Mouse (Mus musculus): ENCODE results near the gene Upp2. TPM values are rescaled to one million over a fixed set of nuclear protein-coding genes. Genes with fewer than 3 reads are reported as not detected.
A peak's percentile ranks its signal among the peaks of the same experiment; 100 is the strongest.

Gene Upp2
- polyA plus RNA-seq, 1 experiment from 2014 or later: 8.2 TPM

GRCm38 (mm10) chr2:58595350-58595749, 28.3 kb downstream of the Upp2 start:
- WGBS: 36% methylated on average over 9 of the region's 9 CpGs

GRCm38 (mm10) chr2:58596774-58597342, 29.8 kb downstream of the Upp2 start:
- 60% methylated on average over 17 of the region's 17 CpGs for WGBS
- H3K9me3 ChIP-seq: no peaks in the 10 kb centered on the region
- no peak overlapping the region for H3K4me3 ChIP-seq
- no peaks in the 10 kb centered on the region for H3K36me3 ChIP-seq
- no peaks in the 10 kb centered on the region for H3K27me3 ChIP-seq
- H3K27ac ChIP-seq: peak overlapping the region; percentile 57
- no peak overlapping the region for H3K9ac ChIP-seq
- no peak overlapping the region for H3K4me2 ChIP-seq
- ATAC-seq (ENCODE audit: insufficient number of reproducible peaks, low FRiP score, low TSS enrichment, low read depth): no peak
- peaks cover 25% of the 10 kb centered on the region for H3K4me1 ChIP-seq

More at GRCm38 (mm10) chr2:58595350-58595749, 28.3 kb downstream of the Upp2 start:
- no peak for ATAC-seq (ENCODE audit: insufficient number of reproducible peaks, low FRiP score, low TSS enrichment, low read depth)
- Histone ChIP-seq H3K4me1 (peaks cover 25% of the 10 kb centered on the region), H3K27ac (0 out of 2 replicates have a peak overlapping the region, but pooled peaks have one; percentile 1), H3K27me3 (no peaks in the 10 kb centered on the region), H3K4me3 (no peak overlapping the region), H3K9ac (no peak overlapping the region), H3K4me2 (no peak overlapping the region), H3K36me3 (no peaks in the 10 kb centered on the region), H3K9me3 (no peaks in the 10 kb centered on the region)

GRCm38 (mm10) chr2:58597556-58597955, 30.5 kb downstream of the Upp2 start:
- Histone ChIP-seq H3K4me1 (peaks cover 25% of the 10 kb centered on the region), H3K4me3 (no peak overlapping the region), H3K27me3 (no peaks in the 10 kb centered on the region), H3K9ac (no peak overlapping the region), H3K9me3 (no peaks in the 10 kb centered on the region), H3K4me2 (no peak overlapping the region), H3K27ac (no peak overlapping the region), H3K36me3 (no peaks in the 10 kb centered on the region)
- no peak for ATAC-seq (ENCODE audit: insufficient number of reproducible peaks, low FRiP score, low TSS enrichment, low read depth)
- 98% methylated on average over 3 of the region's 3 CpGs for WGBS

DNA sequence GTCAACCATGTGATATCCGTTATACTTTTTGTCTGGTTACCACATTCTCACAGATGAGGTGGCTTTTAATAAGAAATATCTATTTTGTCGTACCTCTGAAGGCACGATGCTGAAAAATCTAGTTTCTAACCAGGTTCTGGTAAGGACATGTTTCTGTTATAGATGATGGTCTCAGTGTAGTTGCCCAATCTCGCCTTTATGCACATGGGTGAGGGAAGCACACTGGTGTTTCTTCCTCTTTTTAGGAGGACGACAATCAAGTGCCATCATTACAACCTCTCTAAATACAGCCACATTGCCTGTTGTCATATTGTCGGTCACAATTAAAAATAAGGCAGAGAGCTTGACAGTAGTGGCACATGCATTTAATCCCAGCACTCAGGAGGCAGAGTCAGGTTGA, 32.5 kb downstream of the Upp2 start:
- Histone ChIP-seq H3K4me2 (no peak overlapping the region), H3K4me1 (peaks cover 21% of the 10 kb centered on the region), H3K9ac (no peak overlapping the region), H3K27me3 (no peaks in the 10 kb centered on the region), H3K9me3 (no peaks in the 10 kb centered on the region), H3K27ac (no peak overlapping the region), H3K4me3 (no peak overlapping the region), H3K36me3 (no peaks in the 10 kb centered on the region)
- WGBS: 95% methylated on average over 6 of the region's 6 CpGs
- no peak for ATAC-seq (ENCODE audit: insufficient number of reproducible peaks, low FRiP score, low TSS enrichment, low read depth)

DNA sequence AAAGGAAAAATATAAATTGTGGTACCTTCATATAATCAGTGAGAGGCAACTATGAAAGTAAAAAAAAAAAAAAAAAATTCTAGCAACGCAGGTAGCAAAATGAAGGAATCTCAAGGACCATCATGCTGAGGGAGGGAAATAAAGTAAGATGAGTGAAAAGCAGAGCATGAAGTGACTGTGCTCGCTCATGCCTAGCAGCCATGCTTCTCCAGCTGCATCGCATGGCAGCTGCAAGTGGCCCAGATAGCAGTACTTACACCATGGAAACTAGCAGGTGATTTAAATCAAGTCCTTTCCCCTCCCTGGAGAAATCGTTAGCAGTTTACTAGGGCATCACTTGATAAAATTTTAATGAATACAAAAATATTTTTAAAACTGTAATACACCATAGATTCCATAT, 34.3 kb downstream of the Upp2 start:
- Histone ChIP-seq H3K4me1 (peaks cover 10% of the 10 kb centered on the region), H3K9ac (no peak overlapping the region), H3K36me3 (no peaks in the 10 kb centered on the region), H3K27me3 (no peaks in the 10 kb centered on the region), H3K4me2 (no peak overlapping the region), H3K27ac (no peak overlapping the region), H3K4me3 (no peak overlapping the region), H3K9me3 (no peaks in the 10 kb centered on the region)
- 72% methylated on average over 4 of the region's 4 CpGs for WGBS
- ATAC-seq (ENCODE audit: insufficient number of reproducible peaks, low FRiP score, low TSS enrichment, low read depth): no peak

- Histone ChIP-seq H3K36me3 (no peaks in the 10 kb centered on the region), H3K4me3 (no peak overlapping the region), H3K9me3 (no peaks in the 10 kb centered on the region), H3K4me2 (no peak overlapping the region), H3K9ac (no peak overlapping the region), H3K4me1 (no peaks in the 10 kb centered on the region), H3K27me3 (no peaks in the 10 kb centered on the region), H3K27ac (no peak overlapping the region)
- ATAC-seq (ENCODE audit: insufficient number of reproducible peaks, low FRiP score, low TSS enrichment, low read depth): no peak
- 83% methylated on average over 3 of the region's 3 CpGs for whole genome bisulfite sequencing
Observed at GRCm38 (mm10) chr2:58603379-58603778, 36.3 kb downstream of the Upp2 start.

DNA sequence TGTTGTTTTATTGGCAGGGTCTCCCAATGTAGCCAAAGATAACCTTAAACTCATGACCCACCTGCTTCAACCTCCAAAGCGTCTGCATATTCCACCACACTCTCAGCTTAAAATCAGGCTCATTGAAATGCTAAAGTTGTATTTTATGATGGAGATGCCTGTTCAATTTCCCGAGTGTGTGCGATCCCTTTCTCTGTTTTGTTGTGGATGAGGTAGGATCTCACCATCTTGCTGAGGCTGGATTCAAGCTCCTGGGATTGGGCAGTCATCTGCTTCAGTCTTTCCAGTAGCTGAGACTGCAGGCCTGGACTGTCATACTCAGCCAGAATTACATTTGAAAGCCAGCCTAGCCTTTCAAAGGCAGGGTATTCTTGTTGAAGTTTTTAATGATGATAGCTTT, 37.7 kb downstream of the Upp2 start:
- no peak overlapping the region for H3K27ac ChIP-seq
- 96% methylated on average over 3 of the region's 3 CpGs for WGBS
- no peaks in the 10 kb centered on the region for H3K36me3 ChIP-seq
- no peaks in the 10 kb centered on the region for H3K27me3 ChIP-seq
- H3K9ac ChIP-seq: no peak overlapping the region
- H3K9me3 ChIP-seq: no peaks in the 10 kb centered on the region
- no peak for ATAC-seq (ENCODE audit: insufficient number of reproducible peaks, low FRiP score, low TSS enrichment, low read depth)
- H3K4me1 ChIP-seq: no peaks in the 10 kb centered on the region
- H3K4me3 ChIP-seq: no peak overlapping the region
- H3K4me2 ChIP-seq: no peak overlapping the region

DNA sequence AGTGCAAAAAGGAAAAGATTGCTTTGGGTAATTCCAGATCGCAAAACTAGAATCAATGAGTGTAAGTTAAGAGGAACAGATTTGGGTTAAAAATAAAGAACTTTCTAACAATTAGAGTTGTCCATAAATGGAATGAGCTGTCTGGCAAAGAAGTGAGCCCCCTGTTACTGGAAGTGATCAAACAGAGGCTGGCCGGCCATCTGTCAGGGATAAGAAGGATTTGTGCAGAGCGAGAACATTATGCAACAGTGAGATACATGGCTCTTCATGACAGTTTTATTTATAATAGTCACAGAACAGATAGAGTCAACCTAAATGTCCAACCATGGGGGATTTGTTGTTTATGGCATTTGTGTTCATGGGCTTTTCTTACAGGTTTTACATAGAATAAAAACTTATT, 46.6 kb downstream of the Upp2 start:
- ATAC-seq (ENCODE audit: insufficient number of reproducible peaks, low FRiP score, low TSS enrichment, low read depth): no peak
- Histone ChIP-seq H3K27me3 (no peaks in the 10 kb centered on the region), H3K27ac (no peak overlapping the region), H3K4me2 (no peak overlapping the region), H3K4me1 (no peaks in the 10 kb centered on the region), H3K4me3 (no peak overlapping the region), H3K9me3 (no peaks in the 10 kb centered on the region), H3K9ac (no peak overlapping the region), H3K36me3 (no peaks in the 10 kb centered on the region)
- 71% methylated on average over 3 of the region's 3 CpGs for WGBS

- H3K36me3 ChIP-seq: no peaks in the 10 kb centered on the region
- no peaks in the 10 kb centered on the region for H3K4me1 ChIP-seq
- 94% methylated on average over 8 of the region's 8 CpGs for WGBS
- H3K9me3 ChIP-seq: no peaks in the 10 kb centered on the region
- H3K27me3 ChIP-seq: no peaks in the 10 kb centered on the region
- H3K9ac ChIP-seq: no peak overlapping the region
- no peak overlapping the region for H3K4me3 ChIP-seq
- ATAC-seq (ENCODE audit: insufficient number of reproducible peaks, low FRiP score, low TSS enrichment, low read depth): no peak
- no peak overlapping the region for H3K27ac ChIP-seq
- no peak overlapping the region for H3K4me2 ChIP-seq
Observed at GRCm38 (mm10) chr2:58614851-58615250, 47.8 kb downstream of the Upp2 start.

- no peak for ATAC-seq (ENCODE audit: insufficient number of reproducible peaks, low FRiP score, low TSS enrichment, low read depth)
- H3K9ac ChIP-seq: no peak overlapping the region
- no peak overlapping the region for H3K4me2 ChIP-seq
- no peak overlapping the region for H3K27ac ChIP-seq
- no peaks in the 10 kb centered on the region for H3K36me3 ChIP-seq
- no peaks in the 10 kb centered on the region for H3K4me1 ChIP-seq
- no peak overlapping the region for H3K4me3 ChIP-seq
- H3K9me3 ChIP-seq: no peaks in the 10 kb centered on the region
- no peaks in the 10 kb centered on the region for H3K27me3 ChIP-seq
- WGBS: 95% methylated on average over 5 of the region's 5 CpGs
Observed at GRCm38 (mm10) chr2:58615766-58616165, 48.7 kb downstream of the Upp2 start.

GRCm38 (mm10) chr2:58625186-58625585, 58.1 kb downstream of the Upp2 start:
- Histone ChIP-seq H3K4me1 (no peaks in the 10 kb centered on the region), H3K27ac (no peak overlapping the region), H3K4me2 (no peak overlapping the region), H3K4me3 (no peak overlapping the region), H3K9me3 (no peaks in the 10 kb centered on the region), H3K27me3 (no peaks in the 10 kb centered on the region), H3K36me3 (no peaks in the 10 kb centered on the region), H3K9ac (no peak overlapping the region)
- 75% methylated on average over 12 of the region's 12 CpGs for WGBS
- no peak for ATAC-seq (ENCODE audit: insufficient number of reproducible peaks, low FRiP score, low TSS enrichment, low read depth)

- Histone ChIP-seq H3K27me3 (no peaks in the 10 kb centered on the region), H3K4me3 (no peak overlapping the region), H3K9ac (no peak overlapping the region), H3K36me3 (no peaks in the 10 kb centered on the region), H3K27ac (no peak overlapping the region), H3K4me2 (no peak overlapping the region), H3K9me3 (no peaks in the 10 kb centered on the region), H3K4me1 (no peaks in the 10 kb centered on the region)
- no peak for ATAC-seq (ENCODE audit: insufficient number of reproducible peaks, low FRiP score, low TSS enrichment, low read depth)
- 29% methylated on average over 2 of the region's 2 CpGs for WGBS
Observed at GRCm38 (mm10) chr2:58625681-58626080, 58.6 kb downstream of the Upp2 start.

Measured in limb, embryonic 15.5 days (tissue).